Mouse (Mus musculus) myocyte (in vitro differentiated cells): ENCODE results near the gene Bbs10. TPM values are rescaled to one million over a fixed set of nuclear protein-coding genes. Genes with fewer than 3 reads are reported as not detected.

Experiments
- H3K27me3 ChIP-seq: one replicate; pipeline ENCODE4 v1.6.1; 2011; ENCODE audit not compliant: control insufficient read depth, insufficient read depth, insufficient read length
- H3K36me3 ChIP-seq: one replicate; pipeline ENCODE4 v1.6.1; 2011; ENCODE audit not compliant: control insufficient read depth, insufficient read depth
- H3K4me2 ChIP-seq: one replicate; pipeline ENCODE4 v1.6.1; 2011; ENCODE audit warnings: low read depth, control low read depth
- H3K4me3 ChIP-seq: one replicate; pipeline ENCODE4 v1.5.1; 2011; ENCODE audit warnings: mild to moderate bottlenecking, control low read depth, moderate library complexity
- H3K79me2 ChIP-seq: one replicate; pipeline ENCODE4 v1.6.1; 2011; ENCODE audit not compliant: control insufficient read depth, insufficient read depth
- H3ac ChIP-seq: one replicate; pipeline ENCODE4 v1.6.1; 2011; ENCODE audit not compliant: control insufficient read depth, insufficient read length
- CEBPB ChIP-seq: IDR thresholded peaks from 2 replicates; pipeline ENCODE4 v1.6.1; 2011; ENCODE audit warnings: mild to moderate bottlenecking, moderate library complexity; ENCODE audit not compliant: poor library complexity, insufficient read depth, severe bottlenecking
- E2F4 ChIP-seq: IDR thresholded peaks from one replicate; pipeline ENCODE4 v1.6.1; 2011; ENCODE audit warnings: mild to moderate bottlenecking, control low read depth, moderate library complexity; ENCODE audit not compliant: insufficient read depth
- MAX ChIP-seq: IDR thresholded peaks from one replicate; pipeline ENCODE4 v1.6.1; 2011; ENCODE audit warnings: low read depth, mild to moderate bottlenecking, control low read depth
- MYOD1 ChIP-seq, 3 experiments: IDR thresholded peaks; one replicate each; pipeline ENCODE4 v1.6.1; 2011; ENCODE audit warnings: control low read depth in 2 of 3, low read depth in 2 of 3, mild to moderate bottlenecking in 2 of 3, moderate library complexity in 1 of 3; ENCODE audit not compliant: insufficient read length in 2 of 3, control insufficient read depth in 1 of 3
- MYOG ChIP-seq, 3 experiments: IDR thresholded peaks; one replicate each; pipeline ENCODE4 v1.6.1; 2011; ENCODE audit warnings: control low read depth in 2 of 3, low read depth in 2 of 3, mild to moderate bottlenecking in 2 of 3; ENCODE audit not compliant: insufficient read length in 2 of 3, control insufficient read depth in 1 of 3, insufficient read depth in 1 of 3
- POLR2A ChIP-seq: IDR thresholded peaks from one replicate; pipeline ENCODE4 v1.6.1; 2011; ENCODE audit warnings: low read depth, mild to moderate bottlenecking, control low read depth, moderate library complexity; ENCODE audit not compliant: insufficient read length
- POLR2AphosphoS2 ChIP-seq: IDR thresholded peaks from one replicate; pipeline ENCODE4 v1.6.1; 2011; ENCODE audit warnings: low read depth, control low read depth; ENCODE audit not compliant: insufficient read length
- REST ChIP-seq: IDR thresholded peaks from one replicate; pipeline ENCODE4 v1.6.1; 2011; ENCODE audit warnings: mild to moderate bottlenecking, control low read depth, moderate library complexity; ENCODE audit not compliant: insufficient read depth, insufficient read length
- SRF ChIP-seq: IDR thresholded peaks from one replicate; pipeline ENCODE4 v1.6.1; 2011; ENCODE audit warnings: low read depth; ENCODE audit not compliant: control insufficient read depth, insufficient read length
- TCF12 ChIP-seq: IDR thresholded peaks from one replicate; pipeline ENCODE4 v1.6.1; 2011; ENCODE audit warnings: mild to moderate bottlenecking, control low read depth; ENCODE audit not compliant: poor library complexity, insufficient read depth, severe bottlenecking
- TCF3 ChIP-seq: IDR thresholded peaks from one replicate; pipeline ENCODE4 v1.6.1; 2011; ENCODE audit warnings: low read depth, control low read depth; ENCODE audit not compliant: insufficient read length
- USF1 ChIP-seq: IDR thresholded peaks from one replicate; pipeline ENCODE4 v1.6.1; 2011; ENCODE audit warnings: low read depth, mild to moderate bottlenecking, control low read depth, moderate library complexity
- polyA plus RNA-seq: library from polyadenylated mRNA; unstranded; fragments of >200 nt; fragmentation: generic; extraction: Trizol; gene quantifications from one replicate; pipeline ENCODE4 v1.2.1, GENCODE M21; 2012; ENCODE audit warnings: missing spikeins

The Bbs10 gene
- polyA plus RNA-seq, 1 experiment = 1.7 TPM

- no peak for TF ChIP-seq MYOD1 (IDR thresholded peaks at IDR 0.05; ENCODE audit: control insufficient read depth in 1 of 3, insufficient read length in 2 of 3, low read depth in 2 of 3)
- no peak for TF ChIP-seq CEBPB
- no peak for TF ChIP-seq E2F4
- no peak for TF ChIP-seq MYOG (IDR thresholded peaks at IDR 0.05; ENCODE audit: control insufficient read depth in 1 of 3, insufficient read depth in 1 of 3, insufficient read length in 2 of 3, low read depth in 2 of 3)
- TF ChIP-seq TCF3 = no peak
- TF ChIP-seq SRF = no peak
- no peak for TF ChIP-seq REST
- TF ChIP-seq POLR2AphosphoS2 = no peak
- TF ChIP-seq TCF12 = no peak
- TF ChIP-seq USF1 = no peak
- TF ChIP-seq MAX = no peak
- no peak for TF ChIP-seq POLR2A
- H3ac ChIP-seq = no peak overlapping the region
- no peaks in the 10 kb centered on the region for H3K79me2 ChIP-seq
- H3K4me3 ChIP-seq = no peak overlapping the region
- no peaks in the 10 kb centered on the region for H3K36me3 ChIP-seq
- H3K27me3 ChIP-seq = peaks cover 6% of the 10 kb centered on the region
- no peak overlapping the region for H3K4me2 ChIP-seq
These were observed 37.3 kb downstream of the Bbs10 start for GRCm38 (mm10) chr10:111335517-111336352.

GRCm38 (mm10) chr10:111336353-111336713 lies 37.9 kb downstream of the Bbs10 start:
- Histone ChIP-seq H3K4me2 (no peak overlapping the region), H3K36me3 (no peaks in the 10 kb centered on the region), H3K4me3 (no peak overlapping the region), H3K27me3 (peaks cover 6% of the 10 kb centered on the region), H3K79me2 (no peaks in the 10 kb centered on the region), H3ac (no peak overlapping the region)
- TF ChIP-seq SRF (no peak), MAX (no peak), MYOG (IDR thresholded peaks at IDR 0.05; ENCODE audit: control insufficient read depth in 1 of 3, insufficient read depth in 1 of 3, insufficient read length in 2 of 3, low read depth in 2 of 3) (no peak), MYOD1 (IDR thresholded peaks at IDR 0.05; ENCODE audit: control insufficient read depth in 1 of 3, insufficient read length in 2 of 3, low read depth in 2 of 3) (no peak), E2F4 (no peak), POLR2AphosphoS2 (no peak), USF1 (no peak), REST (no peak), POLR2A (no peak), CEBPB (no peak), TCF12 (no peak), TCF3 (no peak)

- no peak overlapping the region for H3ac ChIP-seq
- no peak overlapping the region for H3K4me3 ChIP-seq
- TF ChIP-seq TCF12 (no peak), REST (no peak), CEBPB (no peak), MYOD1 (IDR thresholded peaks at IDR 0.05; ENCODE audit: control insufficient read depth in 1 of 3, insufficient read length in 2 of 3, low read depth in 2 of 3) (no peak), TCF3 (no peak), MAX (no peak), SRF (no peak)
- no peaks in the 10 kb centered on the region for H3K36me3 ChIP-seq
- H3K4me2 ChIP-seq = no peak overlapping the region
- peaks cover under 1% of the 10 kb centered on the region for H3K27me3 ChIP-seq
- H3K79me2 ChIP-seq = no peaks in the 10 kb centered on the region
These were observed 40.8 kb downstream of the Bbs10 start for GRCm38 (mm10) chr10:111339296-111339695.

GRCm38 (mm10) chr10:111341761-111342160 lies 43.3 kb downstream of the Bbs10 start:
- H3ac ChIP-seq = no peak overlapping the region
- H3K27me3 ChIP-seq = no peaks in the 10 kb centered on the region
- H3K4me3 ChIP-seq = no peak overlapping the region
- H3K36me3 ChIP-seq = no peaks in the 10 kb centered on the region
- no peak overlapping the region for H3K4me2 ChIP-seq
- no peaks in the 10 kb centered on the region for H3K79me2 ChIP-seq
- no peak for TF ChIP-seq SRF
- no peak for TF ChIP-seq REST
- TF ChIP-seq CEBPB = no peak
- TF ChIP-seq POLR2AphosphoS2 = no peak
- TF ChIP-seq MYOG (IDR thresholded peaks at IDR 0.05; ENCODE audit: control insufficient read depth in 1 of 3, insufficient read depth in 1 of 3, insufficient read length in 2 of 3, low read depth in 2 of 3) = no peak
- TF ChIP-seq USF1 = no peak
- TF ChIP-seq TCF12 = no peak
- no peak for TF ChIP-seq MYOD1 (IDR thresholded peaks at IDR 0.05; ENCODE audit: control insufficient read depth in 1 of 3, insufficient read length in 2 of 3, low read depth in 2 of 3)
- no peak for TF ChIP-seq E2F4

GRCm38 (mm10) chr10:111343555-111343954 lies 45.1 kb downstream of the Bbs10 start:
- Histone ChIP-seq H3K36me3 (no peaks in the 10 kb centered on the region), H3K79me2 (no peaks in the 10 kb centered on the region), H3K27me3 (no peaks in the 10 kb centered on the region), H3K4me2 (no peak overlapping the region), H3ac (no peak overlapping the region), H3K4me3 (no peak overlapping the region)
- TF ChIP-seq TCF12 (no peak), USF1 (no peak), REST (no peak), TCF3 (no peak), E2F4 (no peak), CEBPB (no peak), POLR2A (no peak), MYOD1 (IDR thresholded peaks at IDR 0.05; ENCODE audit: control insufficient read depth in 1 of 3, insufficient read length in 2 of 3, low read depth in 2 of 3) (no peak), MAX (no peak), SRF (no peak)
